Mouse (Mus musculus) heart, adult 10 weeks (tissue): ENCODE data around the gene Gm13287. TPM values are rescaled to one million over a fixed set of nuclear protein-coding genes. Genes with fewer than 3 reads are reported as not detected.

Experiments
- polyA plus RNA-seq: library from polyadenylated mRNA; stranded (reverse); fragments of 350-450 nt; fragmentation: Illumina TruSeq; extraction: RNeasy Lipid Tissue Mini Kit (QIAGEN cat#74804); gene quantifications from one replicate; pipeline ENCODE4 v1.2.3, GENCODE M21; 2014; ENCODE audit warnings: low read depth, low replicate concordance

Gene Gm13287
- polyA plus RNA-seq, 1 experiment from 2014 or later: not detected

Other genes starting within 250 kb of the Gm13287 start
- gene Ifna15, start 245.0 kb upstream of the Gm13287 start, polyA plus RNA-seq: not detected
- not detected for gene Ifna14, start 231.5 kb upstream of the Gm13287 start, polyA plus RNA-seq
- not detected for gene Ifna9, start 210.9 kb upstream of the Gm13287 start, polyA plus RNA-seq
- not detected for gene Ifna12, start 199.9 kb upstream of the Gm13287 start, polyA plus RNA-seq
- not detected for gene C87499, start 168.8 kb upstream of the Gm13287 start, polyA plus RNA-seq
- gene Ifna13, start 158.8 kb upstream of the Gm13287 start, polyA plus RNA-seq: not detected
- gene Ifna16, start 126.3 kb upstream of the Gm13287 start, polyA plus RNA-seq: not detected
- gene Ifna2, start 119.3 kb upstream of the Gm13287 start, polyA plus RNA-seq: not detected
- gene Ifnab, start 111.9 kb upstream of the Gm13287 start, polyA plus RNA-seq: not detected
- not detected for gene Gm26566, start 81.4 kb upstream of the Gm13287 start, polyA plus RNA-seq
- gene Klhl9, start 80.8 kb upstream of the Gm13287 start, polyA plus RNA-seq: 44.7 TPM
- gene Gm13271, start 48.4 kb upstream of the Gm13287 start, polyA plus RNA-seq: not detected
- gene Gm13283, start 43.1 kb upstream of the Gm13287 start, polyA plus RNA-seq: not detected
- not detected for gene Gm13290, start 29.4 kb upstream of the Gm13287 start, polyA plus RNA-seq
- not detected for gene Gm13289, start 26.3 kb upstream of the Gm13287 start, polyA plus RNA-seq
- gene Gm13272, start 23.4 kb upstream of the Gm13287 start, polyA plus RNA-seq: not detected
- gene Ifnz, start 21.1 kb upstream of the Gm13287 start, polyA plus RNA-seq: not detected
- not detected for gene Gm13276, start 17.5 kb upstream of the Gm13287 start, polyA plus RNA-seq
- gene Gm13277, start 14.6 kb upstream of the Gm13287 start, polyA plus RNA-seq: not detected
- not detected for gene Gm13278, start 11.7 kb upstream of the Gm13287 start, polyA plus RNA-seq
- gene Gm13275, start 8.8 kb upstream of the Gm13287 start, polyA plus RNA-seq: not detected
- not detected for gene Gm13279, start 5.9 kb upstream of the Gm13287 start, polyA plus RNA-seq
- not detected for gene Gm13285, start 3.6 kb upstream of the Gm13287 start, polyA plus RNA-seq
- not detected for gene Gm13288, start 2.3 kb downstream of the Gm13287 start, polyA plus RNA-seq
- not detected for gene Ifna7, start 13.0 kb downstream of the Gm13287 start, polyA plus RNA-seq
- gene Ifna11, start 16.7 kb downstream of the Gm13287 start, polyA plus RNA-seq: not detected
- gene Ifna6, start 24.2 kb downstream of the Gm13287 start, polyA plus RNA-seq: not detected
- gene Ifna5, start 32.3 kb downstream of the Gm13287 start, polyA plus RNA-seq: not detected
- not detected for gene Ifna4, start 38.6 kb downstream of the Gm13287 start, polyA plus RNA-seq
- not detected for gene Ifna1, start 46.8 kb downstream of the Gm13287 start, polyA plus RNA-seq
- not detected for gene Ifne, start 76.9 kb downstream of the Gm13287 start, polyA plus RNA-seq